Mouse (Mus musculus): ENCODE measurements at regions not wholly inside any gene's neighbourhood (a gene's known extent, or its start where the extent isn't known, plus 50 kb on each side); places are given as distances from the start of the nearest gene placed in this dataset.

DNA sequence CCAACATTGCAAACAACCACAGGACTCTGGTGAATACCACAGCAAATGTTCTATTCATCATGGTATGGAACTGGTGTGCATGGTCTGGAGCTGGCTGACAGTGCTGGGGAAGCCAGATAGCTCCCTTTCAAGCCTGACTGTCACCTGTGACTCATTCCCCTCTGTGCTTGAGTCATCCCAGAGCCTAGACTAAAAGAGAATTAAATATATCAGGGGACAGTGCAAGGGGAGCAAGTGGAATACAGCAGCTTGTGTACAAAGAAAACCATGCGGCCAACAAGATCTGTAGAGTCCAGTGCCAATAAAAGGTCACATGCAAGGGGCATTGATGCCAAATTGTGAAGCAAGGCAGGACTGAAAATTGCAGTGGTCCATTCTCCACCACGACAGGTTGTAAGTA, 117.7 kb downstream of the Pah start:
- DNase-seq (ENCODE audit: extremely low spot score, low spot score): no peak

DNA sequence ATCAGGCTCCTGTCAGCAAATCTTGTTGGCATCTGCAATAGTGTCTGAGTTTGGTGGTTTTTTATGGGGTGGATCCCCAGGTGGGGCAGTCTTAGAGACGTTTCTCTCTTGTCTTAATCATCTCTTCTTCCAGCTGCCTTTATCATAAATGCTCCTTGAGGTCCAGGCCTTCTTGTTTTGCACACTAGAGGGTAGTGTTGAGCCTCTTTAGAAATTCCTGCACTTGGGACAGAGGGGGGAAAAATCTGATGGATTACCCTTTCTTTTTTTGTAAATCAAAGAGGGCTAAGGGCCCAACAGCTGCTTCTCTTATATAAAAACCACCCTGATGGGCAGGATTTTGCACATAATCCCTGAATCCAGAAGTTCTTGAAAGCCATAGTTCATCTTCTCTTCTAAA, 127.5 kb downstream of the Pah start:
- DNase-seq (ENCODE audit: extremely low spot score, low spot score): peak; percentile 13

DNA sequence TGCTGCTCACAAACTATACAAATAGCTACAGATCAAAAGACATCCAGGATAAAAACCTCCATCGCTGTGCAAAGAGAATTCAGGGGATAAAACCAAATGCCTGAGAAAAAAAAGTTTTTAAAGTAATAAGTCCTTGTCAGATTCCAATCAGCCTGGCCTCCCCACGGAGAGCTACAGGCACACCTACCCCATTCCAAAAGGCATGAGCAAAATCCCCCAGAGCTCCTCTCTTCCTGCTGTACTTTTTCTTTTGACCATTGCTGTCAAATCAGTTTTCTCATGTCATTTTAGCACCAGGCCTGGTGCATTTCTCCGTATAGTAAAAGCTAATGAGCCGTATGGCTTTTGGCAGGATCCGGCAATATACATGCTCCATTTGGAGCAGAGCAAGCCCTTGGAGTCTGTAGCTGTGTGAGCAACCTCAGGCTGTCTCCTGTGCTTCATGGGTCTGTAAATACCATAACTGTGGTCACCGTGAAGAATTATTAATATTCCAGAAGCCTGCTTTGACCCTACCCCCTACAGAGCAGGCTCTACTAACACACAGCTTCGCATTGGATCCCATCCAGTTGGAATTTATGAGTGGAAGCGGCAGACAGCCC, 130.6 kb downstream of the Pah start:
- DNase-seq (ENCODE audit: extremely low spot score, low spot score): no peak

DNA sequence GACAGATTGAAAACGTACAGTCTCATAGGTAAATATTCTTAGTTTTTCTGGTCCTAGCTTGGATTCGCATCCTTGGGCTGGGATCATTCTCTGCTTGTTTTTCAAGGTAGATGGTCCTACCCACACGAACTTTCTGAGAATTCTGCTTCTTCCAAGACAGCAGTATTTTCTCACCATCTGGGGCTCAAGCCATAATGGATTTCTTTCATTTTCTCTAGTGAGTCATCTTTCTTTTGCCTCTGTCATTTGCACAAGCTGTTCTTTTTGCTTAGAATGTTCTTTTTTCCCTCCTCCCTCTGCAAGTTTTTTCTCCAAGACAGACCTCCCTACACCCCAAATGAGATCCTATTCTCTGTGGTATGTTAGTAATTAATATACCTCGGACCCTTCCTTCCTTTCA, 132.5 kb downstream of the Pah start:
- DNase-seq (ENCODE audit: extremely low spot score, low spot score): no peak

DNA sequence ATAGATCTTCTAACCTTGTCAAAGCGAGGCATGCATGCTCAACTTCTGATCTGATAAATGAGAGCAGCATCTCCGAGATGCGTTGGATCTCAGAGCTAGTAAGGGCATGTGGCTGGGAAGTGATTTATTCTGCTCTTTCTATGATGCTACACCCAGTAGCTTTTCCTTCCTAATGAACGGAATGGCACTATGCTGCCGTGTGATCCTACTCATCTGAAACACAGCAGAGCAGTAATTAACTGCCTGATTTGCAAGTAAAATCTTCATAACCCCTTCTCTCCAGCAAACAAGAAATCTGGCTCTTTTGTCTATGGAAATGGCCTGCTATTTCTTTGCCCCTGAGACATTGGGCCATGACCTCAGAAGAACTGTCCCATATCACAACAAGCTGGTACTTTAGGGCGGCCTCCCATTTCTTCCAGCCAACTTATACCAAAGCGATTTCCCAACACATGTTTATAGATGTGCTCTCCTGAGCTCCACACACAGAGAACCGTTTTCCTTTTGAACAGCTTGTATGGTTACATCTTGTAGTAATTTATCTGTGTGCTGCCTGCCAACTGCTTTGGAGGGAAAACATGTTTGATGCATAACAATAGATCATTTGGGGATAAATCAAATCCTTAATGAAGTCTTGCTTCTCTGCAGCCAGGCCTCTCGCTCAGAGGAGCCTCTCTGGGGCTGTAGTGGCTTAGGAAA, 144.6 kb downstream of the Pah start:
- no peak for DNase-seq (ENCODE audit: extremely low spot score, low spot score)

DNA sequence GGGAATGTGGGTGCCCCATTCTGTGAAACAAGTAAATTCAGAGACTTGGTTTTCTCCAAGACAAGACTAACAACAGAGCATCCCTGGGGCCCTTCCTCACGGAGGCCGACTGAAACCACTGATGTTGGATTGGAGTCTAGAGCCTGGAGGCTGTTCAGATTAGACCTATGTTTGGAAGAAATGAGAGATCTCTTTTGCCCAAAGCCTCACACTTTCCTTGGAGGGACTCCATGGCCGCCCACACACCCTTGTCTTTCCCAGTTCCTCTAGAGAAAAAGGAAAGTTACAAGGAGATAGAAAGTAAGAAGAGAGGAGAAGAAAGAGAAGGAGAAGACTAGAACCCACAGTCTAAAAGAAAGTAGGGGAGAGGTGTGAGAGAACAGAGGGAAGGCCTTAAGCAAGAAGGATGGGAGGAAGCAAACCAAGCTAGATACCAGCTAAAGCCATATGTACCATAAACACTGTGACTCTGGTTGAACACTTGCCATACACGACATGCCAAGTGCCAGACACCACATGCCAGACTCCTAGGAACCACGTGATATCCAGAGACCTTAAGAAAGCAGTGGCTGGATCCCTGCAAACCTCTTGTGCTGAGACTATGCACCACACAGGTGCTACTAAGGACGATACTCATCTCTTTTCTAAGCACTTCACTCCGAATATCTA, 145.3 kb downstream of the Pah start:
- DNase-seq (ENCODE audit: extremely low spot score, low spot score): no peak

DNA sequence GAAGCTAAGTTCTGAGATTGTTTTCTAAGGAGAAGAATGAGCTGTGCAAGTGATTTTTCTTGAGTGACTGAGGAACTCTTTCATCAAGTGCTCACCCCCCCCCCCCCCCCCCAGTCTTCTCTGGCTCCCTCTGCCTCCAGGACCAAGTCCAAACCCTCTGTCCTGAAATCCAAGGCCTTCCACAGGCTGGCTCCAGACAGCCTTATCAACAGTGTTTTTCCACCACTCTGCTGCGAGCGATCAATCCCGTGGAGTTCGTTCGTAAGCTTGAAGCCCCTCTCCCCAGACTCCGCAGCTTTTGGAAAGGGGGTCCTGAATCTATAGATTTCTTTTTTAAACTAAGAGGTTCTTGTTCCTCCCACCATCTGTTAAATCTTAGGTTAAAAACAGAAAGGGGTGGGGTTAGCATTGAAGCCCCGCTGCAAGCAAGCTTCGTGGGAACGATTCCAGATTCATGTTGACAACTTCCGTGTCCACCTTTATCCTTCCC, 146.1 kb downstream of the Pah start:
- no peak for DNase-seq (ENCODE audit: extremely low spot score, low spot score)

DNA sequence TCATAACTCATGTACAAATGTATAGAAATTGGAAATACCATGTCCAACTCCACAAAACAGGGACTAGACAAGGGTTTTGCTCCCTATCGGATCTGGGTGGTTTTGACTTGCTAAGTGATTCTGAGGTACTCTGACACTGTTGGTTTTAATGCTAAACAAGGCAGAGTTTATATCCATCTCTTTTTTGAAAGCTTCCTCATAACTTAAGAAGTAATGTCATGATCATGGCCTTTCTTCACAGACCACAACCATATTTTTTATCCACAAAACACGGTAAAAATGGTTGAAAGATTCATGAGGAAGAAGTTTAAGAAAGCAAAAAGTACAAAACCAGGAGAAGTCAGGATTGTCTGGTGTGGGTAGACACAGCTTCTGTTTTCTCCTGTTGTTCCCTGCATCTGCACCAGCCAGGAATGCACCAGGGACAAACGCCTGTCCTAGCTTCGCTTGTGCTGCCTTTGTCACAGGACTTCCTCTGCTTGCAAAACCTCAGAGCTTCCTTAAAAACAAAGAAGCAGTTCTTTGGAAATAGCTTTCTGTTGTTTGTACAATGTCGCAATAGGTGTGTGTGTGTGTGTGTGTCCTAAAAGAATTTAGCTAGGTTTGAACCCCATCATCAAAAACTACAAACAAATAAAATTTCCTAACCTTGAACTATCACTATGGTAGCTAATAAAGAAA, 153.3 kb downstream of the Pah start:
- no peak for DNase-seq (ENCODE audit: extremely low spot score, low spot score)

DNA sequence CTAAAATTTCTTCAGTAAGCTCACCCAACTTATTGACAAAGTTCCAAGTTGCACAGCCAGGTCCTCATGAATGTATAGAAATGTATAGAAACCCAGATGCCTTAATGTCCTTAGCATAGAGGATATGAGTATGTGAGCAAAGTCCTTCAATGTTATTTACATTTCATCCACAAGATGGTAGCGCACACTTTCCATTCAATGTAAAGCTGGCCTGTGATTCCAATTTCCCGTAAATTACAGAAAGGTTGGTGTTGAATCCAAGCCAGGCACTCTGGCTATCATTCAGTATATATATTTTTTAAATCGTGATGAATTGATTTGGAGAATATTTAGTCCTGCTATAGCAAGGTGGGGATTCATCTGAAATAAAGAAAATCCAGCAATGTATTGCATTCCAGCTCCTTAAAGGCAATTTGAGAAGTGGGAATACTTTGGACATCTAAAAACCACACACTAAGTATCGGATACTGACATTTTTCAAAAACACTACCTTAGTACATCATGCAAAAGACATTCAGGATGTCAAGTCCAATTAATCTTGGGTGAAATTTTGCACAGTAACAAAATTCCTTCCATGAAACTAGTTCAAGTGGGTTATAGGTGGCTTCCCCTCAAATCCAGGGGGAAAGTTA, 154.6 kb downstream of the Pah start:
- no peak for DNase-seq (ENCODE audit: extremely low spot score, low spot score)

DNA sequence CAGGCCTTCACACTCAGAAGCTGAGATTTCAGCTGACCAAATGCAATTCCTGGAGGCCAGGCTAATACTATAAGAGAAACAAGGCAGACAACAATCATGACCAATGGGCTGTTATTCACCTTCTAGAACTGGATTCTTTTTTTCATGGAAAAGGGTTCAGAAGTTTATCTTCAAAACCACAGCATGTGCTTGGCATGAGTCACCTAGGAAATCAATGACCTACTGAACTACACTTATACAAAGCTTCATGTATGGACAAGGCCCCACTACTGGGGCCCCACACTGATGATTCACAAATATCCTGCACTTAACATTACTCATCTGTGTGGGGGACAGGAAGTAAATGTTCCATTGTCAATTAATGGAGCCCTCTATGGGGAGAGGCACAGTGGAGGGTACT, 157.4 kb downstream of the Pah start:
- no peak for DNase-seq (ENCODE audit: extremely low spot score, low spot score)

DNA sequence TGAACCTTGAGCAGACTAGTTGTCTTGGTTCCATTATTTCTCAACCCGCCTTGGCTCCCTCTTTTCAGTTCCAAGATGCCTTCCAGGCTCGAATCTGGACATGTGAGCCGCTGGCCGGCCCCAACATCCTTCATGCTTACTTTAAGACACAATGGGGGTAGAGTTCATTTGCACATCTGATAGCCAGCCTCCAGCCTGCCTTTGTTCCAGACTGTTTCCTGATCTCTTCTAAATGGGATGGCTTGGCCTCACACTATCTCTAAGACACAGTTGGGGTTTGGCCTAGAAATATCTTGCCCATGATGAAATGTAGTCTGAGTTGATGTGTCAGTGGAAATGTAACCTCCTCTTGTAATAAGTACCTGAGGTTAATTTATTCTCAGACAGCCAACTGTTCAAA, 164.7 kb downstream of the Pah start:
- DNase-seq (ENCODE audit: extremely low spot score, low spot score): no peak

DNA sequence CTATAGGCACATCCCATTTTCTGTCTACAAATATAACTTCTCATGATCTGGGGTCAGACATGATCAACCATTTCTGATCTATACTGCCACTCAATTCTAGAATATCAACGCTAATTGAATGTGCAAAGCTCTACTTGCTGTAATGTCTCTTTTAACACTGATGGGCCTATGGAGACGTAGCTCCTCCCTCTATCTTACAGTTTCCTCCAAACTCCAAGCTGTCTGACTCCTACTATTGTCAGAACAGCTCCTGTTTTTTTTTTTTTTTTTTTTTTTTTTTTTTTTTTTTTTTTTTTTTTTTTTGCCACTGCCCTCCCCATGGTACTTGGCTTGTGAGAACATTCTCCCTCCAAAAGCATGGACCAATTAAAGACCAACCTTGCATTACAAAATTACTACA, 165.2 kb downstream of the Pah start:
- DNase-seq (ENCODE audit: extremely low spot score, low spot score): no peak

DNA sequence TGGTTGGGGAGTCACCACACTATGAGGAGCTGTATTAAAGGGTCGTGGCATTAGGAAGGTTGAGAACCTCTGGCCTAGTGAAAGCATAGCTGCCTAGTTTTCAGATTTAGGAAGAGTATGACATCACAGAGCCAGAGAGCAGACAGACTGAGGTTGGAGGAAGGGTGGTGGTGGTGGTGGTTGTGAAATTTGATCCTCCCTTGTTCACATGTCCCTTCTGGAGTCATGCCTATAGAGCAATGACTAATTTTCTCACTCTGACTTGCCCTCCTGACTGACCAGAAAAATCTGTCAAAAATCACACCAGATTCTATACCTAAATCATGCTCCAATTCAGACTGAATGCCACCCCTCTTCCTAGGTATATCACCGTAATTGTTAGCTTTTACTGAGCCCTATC, 166.2 kb downstream of the Pah start:
- DNase-seq (ENCODE audit: extremely low spot score, low spot score): no peak

DNA sequence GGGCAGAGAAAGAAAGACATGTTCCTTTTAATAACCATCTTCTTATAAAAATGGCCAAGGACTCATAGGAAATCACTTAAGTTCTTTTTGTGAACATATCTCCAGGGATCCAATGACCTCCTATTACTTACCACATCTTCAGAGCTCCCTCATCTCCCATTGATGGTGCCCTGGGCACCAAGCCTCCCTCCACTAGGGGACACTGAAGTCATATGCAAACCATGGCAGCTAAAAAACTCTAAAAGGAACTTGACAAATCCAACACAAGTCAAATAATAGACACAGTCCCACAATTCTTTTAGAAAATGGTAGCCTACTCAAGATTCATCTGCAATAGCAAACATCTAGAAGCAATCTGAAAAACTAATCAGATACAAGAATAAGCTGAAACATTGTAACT, 167.2 kb upstream of the Igf1 start:
- no peak for DNase-seq (ENCODE audit: extremely low spot score, low spot score)

DNA sequence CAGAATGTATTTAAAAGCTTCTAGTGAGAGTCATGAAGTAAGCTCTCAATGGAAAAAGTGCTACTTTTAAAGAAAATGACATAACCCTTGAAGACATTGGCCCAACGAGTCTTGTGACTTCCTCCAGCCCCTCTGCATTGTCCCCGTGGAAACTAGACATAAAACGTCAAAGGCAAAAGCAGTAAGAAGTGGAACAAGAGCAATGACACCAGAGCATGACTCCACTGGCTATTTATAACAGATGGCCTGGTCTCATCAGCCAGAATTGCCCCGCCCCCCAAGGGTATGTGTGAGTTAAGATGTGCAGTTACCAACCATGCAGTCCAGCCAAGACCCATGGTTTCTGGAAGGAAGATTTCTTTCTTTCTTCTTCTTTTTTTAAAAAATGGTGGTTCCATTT, 161.6 kb upstream of the Igf1 start:
- DNase-seq (ENCODE audit: extremely low spot score, low spot score): no peak

DNA sequence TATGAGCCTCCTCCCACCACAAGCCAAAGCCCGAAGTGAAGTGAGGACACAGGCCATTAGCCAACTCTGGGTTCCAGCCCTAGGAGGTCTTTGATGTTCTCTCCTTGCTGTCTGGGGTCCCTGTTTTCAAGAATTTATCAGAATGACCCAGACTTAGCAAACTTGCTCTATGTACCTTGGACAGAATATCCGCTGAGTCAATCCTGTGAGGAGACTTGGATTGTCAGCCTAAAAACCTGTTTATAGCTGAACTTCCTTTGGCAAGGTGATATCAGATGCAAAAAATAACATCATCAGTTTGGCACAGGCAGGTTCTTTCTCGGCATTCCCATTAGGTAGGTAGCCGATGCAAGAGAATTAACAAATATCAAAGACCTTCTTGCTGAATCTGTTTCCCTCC, 146.9 kb upstream of the Igf1 start:
- no peak for DNase-seq (ENCODE audit: extremely low spot score, low spot score)

DNA sequence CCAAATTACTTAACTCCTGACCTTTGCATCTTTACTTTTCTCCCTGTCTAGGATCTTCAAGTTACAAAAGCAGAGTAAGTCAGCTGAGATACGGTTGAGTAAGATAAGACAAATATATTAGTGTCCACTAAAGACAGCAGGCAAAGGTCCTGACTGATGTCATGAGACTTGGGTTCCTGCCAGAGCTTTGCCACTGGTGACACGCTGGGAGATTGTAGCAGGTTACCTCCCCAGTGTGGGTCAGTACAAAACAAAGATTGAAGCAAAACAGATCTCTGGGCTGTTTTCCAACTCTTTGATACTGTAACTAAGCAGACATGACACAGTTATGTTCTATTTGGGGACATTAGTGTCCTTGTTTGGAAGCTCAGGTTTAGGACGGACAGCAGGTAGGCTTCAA, 146.3 kb upstream of the Igf1 start:
- DNase-seq (ENCODE audit: extremely low spot score, low spot score): no peak

DNA sequence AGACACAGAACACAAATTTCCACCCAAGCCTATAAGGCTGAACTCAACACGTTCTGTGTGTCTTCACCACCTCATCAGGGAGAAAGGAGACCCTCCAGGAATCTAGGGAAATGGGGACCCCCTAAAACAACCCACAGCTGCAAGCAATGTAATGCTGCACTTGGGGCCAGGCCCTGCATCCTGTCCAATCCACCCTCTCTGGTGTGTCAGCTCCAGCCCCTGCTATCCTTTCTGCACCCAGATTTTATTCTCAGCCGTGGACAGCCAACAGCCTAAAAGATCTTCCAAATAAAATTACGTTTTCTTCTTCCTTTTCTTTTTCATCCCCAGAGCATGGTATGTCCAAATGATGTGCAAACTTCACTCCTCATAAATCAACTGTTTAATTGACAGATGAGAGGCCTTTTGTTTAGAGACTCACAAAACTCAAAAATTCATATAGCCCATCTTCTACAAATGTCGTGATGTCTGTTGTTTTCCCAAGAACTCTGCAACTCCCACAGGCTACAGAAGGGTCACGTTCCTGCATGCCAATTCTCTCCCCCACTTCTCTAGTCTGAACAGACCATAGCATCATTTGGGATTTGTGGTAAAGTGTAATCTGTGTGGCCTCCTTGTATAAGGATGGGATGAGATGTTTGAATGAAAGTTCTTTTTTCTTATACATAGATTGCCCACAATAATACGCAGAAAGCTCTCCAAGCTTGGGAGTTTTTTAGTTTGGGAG, 142.0 kb upstream of the Igf1 start:
- DNase-seq (ENCODE audit: extremely low spot score, low spot score): no peak

DNA sequence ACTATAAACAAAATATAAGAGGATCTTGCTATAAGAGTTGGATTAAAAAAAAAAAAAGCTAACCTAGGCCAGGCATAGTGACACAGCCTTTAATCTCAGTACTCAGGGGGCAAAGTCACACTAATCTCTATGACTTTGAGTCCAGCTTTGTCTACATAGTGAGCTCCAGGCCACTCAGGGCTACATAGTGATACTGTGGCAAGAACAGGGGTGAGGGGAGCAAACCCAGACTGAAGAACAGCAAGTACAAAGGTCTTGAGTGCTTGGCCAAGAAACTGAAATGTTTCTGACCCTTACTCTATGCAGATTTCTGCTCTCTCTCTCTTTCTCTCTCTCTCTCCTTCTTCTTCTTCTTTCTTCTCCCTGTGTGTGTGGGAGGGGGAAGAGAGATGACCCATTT, 140.9 kb upstream of the Igf1 start:
- no peak for DNase-seq (ENCODE audit: extremely low spot score, low spot score)

DNA sequence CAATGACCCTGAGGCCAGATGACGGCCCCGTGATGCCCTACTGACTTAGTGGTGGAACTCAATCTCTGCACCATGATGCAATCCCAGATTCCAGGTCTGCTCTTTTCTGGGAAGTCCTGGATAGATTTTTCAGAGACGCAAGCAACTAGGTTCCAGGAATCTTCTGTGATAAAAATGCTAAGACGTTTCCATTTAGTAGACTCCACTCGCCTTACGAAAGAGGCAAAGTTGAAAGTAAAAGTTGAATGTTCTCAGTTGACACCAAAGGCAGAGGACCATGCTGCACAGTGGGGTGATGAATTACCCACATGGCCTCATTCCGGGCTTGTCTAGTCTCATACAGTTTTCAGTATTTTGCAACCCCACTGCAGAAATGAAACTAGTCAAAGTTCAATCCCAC, 139.6 kb upstream of the Igf1 start:
- no peak for DNase-seq (ENCODE audit: extremely low spot score, low spot score)

DNA sequence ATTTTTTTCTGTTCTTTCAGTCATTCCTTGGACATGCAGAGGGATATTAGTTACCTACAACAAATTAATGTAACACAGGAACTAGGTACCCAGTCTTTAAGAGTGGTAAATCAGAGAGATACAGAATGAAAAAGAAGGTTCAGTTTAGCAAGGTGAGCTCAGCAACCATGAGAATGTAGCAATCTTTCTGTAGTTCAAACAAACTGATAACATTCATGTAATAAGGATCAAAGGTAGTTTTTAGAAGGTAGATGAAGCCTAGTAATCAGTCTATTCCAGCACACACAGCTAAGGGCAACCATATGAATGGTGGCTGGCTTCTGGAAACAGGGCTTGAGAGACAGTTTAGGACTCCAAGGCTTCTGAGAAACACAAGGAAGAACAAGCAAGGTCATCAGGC, 138.1 kb upstream of the Igf1 start:
- no peak for DNase-seq (ENCODE audit: extremely low spot score, low spot score)
